10 mouse cellular contexts compared by ENCODE assay signal in the genomic region with DNA sequence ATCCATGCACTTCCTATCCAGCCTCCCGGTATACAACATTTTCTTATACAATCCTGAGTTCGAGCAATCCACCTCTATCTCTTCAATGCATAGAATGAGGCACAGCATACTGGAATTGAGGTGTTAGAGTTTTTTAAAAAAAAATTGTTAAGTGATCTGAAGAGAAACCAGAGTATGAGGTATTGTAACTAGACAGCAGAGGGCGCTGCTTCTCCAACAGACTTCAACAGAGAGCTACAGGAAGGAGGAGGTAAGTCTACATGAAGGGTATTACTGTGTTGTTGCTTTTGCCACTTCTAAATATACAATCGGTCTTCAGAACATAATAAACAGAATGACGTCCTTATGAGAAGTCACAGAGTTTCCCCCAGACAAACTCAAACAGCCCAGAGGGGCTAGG.
DNase-seq lines count a peak whose midpoint lies in the region; ATAC-seq and TF ChIP-seq lines count a peak whose summit lies in the region.
"Had no signal": no experiment of that assay in that cellular context is flagged by ENCODE, and none has a peak within 500 bp of the region (broad histone marks: within the 10 kb centered on the region; RNA-seq: fewer than 3 reads in every experiment).

No protein-coding gene starts in this region.

- TF ChIP-seq EP300 in heart, adult 2 months (IDR thresholded peaks at IDR 0.05; ENCODE audit: insufficient read depth, low read depth, low read length), result no peak

- H3K4me3 ChIP-seq in heart, adult 2 months, result no peak overlapping the region
- H3K4me3 ChIP-seq in midbrain, embryonic 14.5 days (replicated peaks; ENCODE audit: low read depth, low read length), result no peak overlapping the region
- no peak overlapping the region for H3K4me3 ChIP-seq in midbrain, embryonic 13.5 days (replicated peaks)
- H3K4me3 ChIP-seq in embryonic facial prominence, embryonic 11.5 days (ENCODE audit: low read depth, low read length), result no peak overlapping the region
- H3K4me3 ChIP-seq: heart, embryonic 13.5 days; megakaryocyte, embryonic 14.5 days had no signal

- H3K9me3 ChIP-seq in midbrain, embryonic 14.5 days (ENCODE audit: control insufficient read depth, low read length), result no peaks in the 10 kb centered on the region
- H3K9me3 ChIP-seq in midbrain, embryonic 13.5 days, result no peaks in the 10 kb centered on the region
- no peaks in the 10 kb centered on the region for H3K9me3 ChIP-seq in embryonic facial prominence, embryonic 11.5 days (replicated peaks; ENCODE audit: control insufficient read depth, low read length)
- H3K9me3 ChIP-seq: heart, embryonic 13.5 days; megakaryocyte, embryonic 14.5 days had no signal

- H3K36me3 ChIP-seq in heart, adult 2 months (ENCODE audit: control insufficient read depth, insufficient read depth, low read length), result no peaks in the 10 kb centered on the region; the same call in 1 of the 2 replicates
- no peaks in the 10 kb centered on the region for H3K36me3 ChIP-seq in midbrain, embryonic 14.5 days (ENCODE audit: control insufficient read depth, insufficient read depth, low read length)
- no peaks in the 10 kb centered on the region for H3K36me3 ChIP-seq in midbrain, embryonic 13.5 days
- no peaks in the 10 kb centered on the region for H3K36me3 ChIP-seq in embryonic facial prominence, embryonic 11.5 days (replicated peaks; ENCODE audit: control insufficient read depth, insufficient read depth, low read depth, low read length)
- H3K36me3 ChIP-seq: heart, embryonic 13.5 days had no signal

- intact Hi-C loops in heart, adult 2 months (cut with DNase I), result loop anchor here (10.0 kb wide), 1 partner anchor 359 kb away; no protein-coding TSS in a partner anchor

- no peaks in the 10 kb centered on the region; the same call in 1 of the 2 replicates for H3K4me1 ChIP-seq in heart, adult 2 months (ENCODE audit: control insufficient read depth, insufficient read depth, low read length)
- peaks cover 22% of the 10 kb centered on the region for H3K4me1 ChIP-seq in midbrain, embryonic 14.5 days (ENCODE audit: control insufficient read depth, insufficient read depth, low read length)
- peaks cover 59% of the 10 kb centered on the region for H3K4me1 ChIP-seq in midbrain, embryonic 13.5 days (replicated peaks)
- 0 out of 2 replicates have a peak, but pooled peaks cover 2% of the 10 kb centered on the region for H3K4me1 ChIP-seq in embryonic facial prominence, embryonic 11.5 days (ENCODE audit: control insufficient read depth, insufficient read depth, low read length)
- H3K4me1 ChIP-seq: megakaryocyte, embryonic 14.5 days had no signal

- H3K27ac ChIP-seq in heart, adult 2 months, result no peak overlapping the region
- H3K27ac ChIP-seq in midbrain, embryonic 14.5 days (replicated peaks; ENCODE audit: low read depth, low read length), result no peak overlapping the region
- H3K27ac ChIP-seq in midbrain, embryonic 13.5 days, result no peak overlapping the region
- no peak overlapping the region for H3K27ac ChIP-seq in embryonic facial prominence, embryonic 11.5 days (replicated peaks; ENCODE audit: low read depth, low read length)
- H3K27ac ChIP-seq: heart, embryonic 13.5 days had no signal

- no peak for ATAC-seq in midbrain, embryonic 14.5 days (ENCODE audit: low FRiP score, low TSS enrichment)
- ATAC-seq in midbrain, embryonic 13.5 days, result no peak
- no peak for ATAC-seq in embryonic facial prominence, embryonic 11.5 days (replicated peaks; ENCODE audit: insufficient number of reproducible peaks, low FRiP score, low TSS enrichment, low read depth)

- H3K79me2 ChIP-seq in heart, adult 2 months (replicated peaks; ENCODE audit: control insufficient read depth, insufficient read depth, low read length), result no peaks in the 10 kb centered on the region

- no peak overlapping the region for H3K9ac ChIP-seq in heart, adult 2 months (ENCODE audit: low read depth, low read length)
- no peak overlapping the region for H3K9ac ChIP-seq in midbrain, embryonic 14.5 days (replicated peaks; ENCODE audit: low read length)
- no peak overlapping the region for H3K9ac ChIP-seq in midbrain, embryonic 13.5 days (replicated peaks)
- no peak overlapping the region for H3K9ac ChIP-seq in embryonic facial prominence, embryonic 11.5 days (replicated peaks; ENCODE audit: low read length)
- H3K9ac ChIP-seq: heart, embryonic 13.5 days had no signal

- no peak for TF ChIP-seq POLR2A in heart, adult 2 months (IDR thresholded peaks at IDR 0.05; ENCODE audit: insufficient read depth, low read depth, low read length)

- no peak overlapping the region for H3K4me2 ChIP-seq in midbrain, embryonic 14.5 days (ENCODE audit: low read length)
- no peak overlapping the region for H3K4me2 ChIP-seq in midbrain, embryonic 13.5 days (replicated peaks)
- no peak overlapping the region for H3K4me2 ChIP-seq in embryonic facial prominence, embryonic 11.5 days (ENCODE audit: low read depth, low read length)
- H3K4me2 ChIP-seq: heart, embryonic 13.5 days had no signal

- no peak for DNase-seq in heart, adult 2 months
- DNase-seq in heart, adult 8-10 months (ENCODE audit: low spot score), result no peak
- DNase-seq in midbrain, embryonic 14.5 days, result peak; percentile 83
- DNase-seq in embryonic facial prominence, embryonic 11.5 days (ENCODE audit: low spot score), result peak; percentile 78
- peak; percentile 36 for DNase-seq in retina, postnatal 7 days (ENCODE audit: low read depth, low spot score)
- DNase-seq in frontal cortex, postnatal 25 days (ENCODE audit: low spot score in 2 of 2), result no peak
- no peak for DNase-seq in layer of hippocampus, adult 9-10 months (ENCODE audit: low spot score)

- WGBS in heart, adult 2 months, result 72% methylated on average over 5 of the region's 5 CpGs
- 65% methylated on average over 5 of the region's 5 CpGs for WGBS in midbrain, embryonic 14.5 days
- 63% methylated on average over 5 of the region's 5 CpGs for WGBS in midbrain, embryonic 13.5 days
- 58% methylated on average over 5 of the region's 5 CpGs for WGBS in embryonic facial prominence, embryonic 11.5 days

- H3K27me3 ChIP-seq in heart, adult 2 months (ENCODE audit: control insufficient read depth, insufficient read depth, low read length), result no peaks in the 10 kb centered on the region
- H3K27me3 ChIP-seq in midbrain, embryonic 14.5 days (ENCODE audit: control insufficient read depth, insufficient read depth, low read length), result no peaks in the 10 kb centered on the region
- no peaks in the 10 kb centered on the region for H3K27me3 ChIP-seq in midbrain, embryonic 13.5 days
- H3K27me3 ChIP-seq in embryonic facial prominence, embryonic 11.5 days (ENCODE audit: control insufficient read depth, insufficient read depth, low read length), result no peaks in the 10 kb centered on the region
- H3K27me3 ChIP-seq: heart, embryonic 13.5 days had no signal

- peak; percentile 62 for TF ChIP-seq CTCF in heart, adult 2 months (IDR thresholded peaks at IDR 0.05)

Comparison
In these comparisons a context has a peak if more than half of its experiments do, and no peak if none do; other contexts are left out.
1. DNase-seq: peak in midbrain, embryonic 14.5 days (single experiment), embryonic facial prominence, embryonic 11.5 days (single experiment) and retina, postnatal 7 days (single experiment); none in heart, adult 2 months (0 of 2), heart, adult 8-10 months (single experiment), frontal cortex, postnatal 25 days (0 of 2) and layer of hippocampus, adult 9-10 months (single experiment).